Mouse (Mus musculus) midbrain, embryonic 12.5 days (tissue): ENCODE data around the gene Fbxl21. TPM values are rescaled to one million over a fixed set of nuclear protein-coding genes. Genes with fewer than 3 reads are reported as not detected.

Experiments used
- ATAC-seq: fragments of 200-750 bp; cut with Nextera tagmentation; 2 replicates; pipeline ENCODE4 v1.8.0; 2017; ENCODE audit warnings: low read depth, moderate TSS enrichment, moderate library complexity; ENCODE audit not compliant: low FRiP score
- H3K27ac ChIP-seq: fragments of 300-500 bp; sonication (generic); replicated peaks from 2 replicates; pipeline ENCODE4 v1.5.1; 2016; ENCODE audit warnings: mild to moderate bottlenecking
- H3K27me3 ChIP-seq: fragments of 300-500 bp; sonication (generic); 2 replicates; pipeline ENCODE4 v1.6.1; 2016; ENCODE audit warnings: mild to moderate bottlenecking
- H3K36me3 ChIP-seq: fragments of 300-500 bp; sonication (generic); 2 replicates; pipeline ENCODE4 v1.6.1; 2016
- H3K4me1 ChIP-seq: fragments of 300-500 bp; sonication (generic); 2 replicates; pipeline ENCODE4 v1.6.1; 2016
- H3K4me2 ChIP-seq: fragments of 300-500 bp; sonication (generic); replicated peaks from 2 replicates; pipeline ENCODE4 v1.6.1; 2016; ENCODE audit warnings: mild to moderate bottlenecking, moderate library complexity
- H3K4me3 ChIP-seq: fragments of 300-500 bp; sonication (generic); 2 replicates; pipeline ENCODE4 v1.5.1; 2016; ENCODE audit warnings: mild to moderate bottlenecking
- H3K9ac ChIP-seq: fragments of 300-500 bp; sonication (generic); replicated peaks from 2 replicates; pipeline ENCODE4 v1.6.1; 2016; ENCODE audit warnings: mild to moderate bottlenecking, moderate library complexity
- H3K9me3 ChIP-seq: fragments of 300-500 bp; sonication (generic); 2 replicates; pipeline ENCODE4 v1.6.1; 2016; ENCODE audit warnings: mild to moderate bottlenecking
- WGBS: fragments of 180-500 bp; shearing (Covaris S2); methylation state at CpG from one replicate; pipeline ENCODE4 v1.1.7; 2016; 5-methylcytosine and 5-hydroxymethylcytosine counted together
- polyA plus RNA-seq: library from polyadenylated mRNA; unstranded; fragments of >200 nt; fragmentation: Nextera tagmentation; extraction: Ambion mirVana; gene quantifications from 2 replicates; pipeline ENCODE4 v1.2.1, GENCODE M21; 2016

Fbxl21 gene
- 2.4 TPM in 2 replicates for polyA plus RNA-seq

- Histone ChIP-seq H3K36me3 (no peaks in the 10 kb centered on the region), H3K4me3 (peak within 1 kb of the TSS; percentile 66), H3K9ac (peak within 1 kb of the TSS; percentile 67), H3K4me1 (no peaks in the 10 kb centered on the region), H3K4me2 (peak within 1 kb of the TSS; percentile 83), H3K27me3 (no peaks in the 10 kb centered on the region; the same call in 1 of the 2 replicates), H3K27ac (no peak within 1 kb of the TSS), H3K9me3 (no peaks in the 10 kb centered on the region)
- 2% methylated on average over 56 of the region's 56 CpGs for WGBS
- ATAC-seq: peak; percentile 99
Observed at GRCm38 (mm10) chr13:56522081-56522820, at the start of gene Fbxl21. TSS of gene Fbxl21 (plus strand) at chr13:56522472.

- no peak for ATAC-seq
- Histone ChIP-seq H3K9me3 (no peaks in the 10 kb centered on the region), H3K27ac (no peak overlapping the region), H3K4me2 (no peak overlapping the region), H3K4me3 (no peak overlapping the region), H3K27me3 (peaks cover 6% of the 10 kb centered on the region; the same call in 1 of the 2 replicates), H3K4me1 (no peaks in the 10 kb centered on the region), H3K36me3 (no peaks in the 10 kb centered on the region), H3K9ac (no peak overlapping the region)
- WGBS: 93% methylated on average over 9 of the region's 9 CpGs
Observed at GRCm38 (mm10) chr13:56472661-56473060, 49.6 kb upstream of the Fbxl21 start.

- Histone ChIP-seq H3K9ac (no peak overlapping the region), H3K27me3 (peaks cover 6% of the 10 kb centered on the region; the same call in 1 of the 2 replicates), H3K9me3 (no peaks in the 10 kb centered on the region), H3K27ac (no peak overlapping the region), H3K4me2 (no peak overlapping the region), H3K4me1 (no peaks in the 10 kb centered on the region), H3K36me3 (no peaks in the 10 kb centered on the region), H3K4me3 (no peak overlapping the region)
- WGBS: 35% methylated on average over 4 of the region's 4 CpGs
- peak; percentile 34; the same call in 1 of the 2 replicates for ATAC-seq
Observed at GRCm38 (mm10) chr13:56475363-56475762, 46.9 kb upstream of the Fbxl21 start.

- Histone ChIP-seq H3K4me2 (no peak overlapping the region), H3K9me3 (no peaks in the 10 kb centered on the region), H3K4me3 (no peak overlapping the region), H3K36me3 (no peaks in the 10 kb centered on the region), H3K9ac (no peak overlapping the region), H3K27me3 (peaks cover 6% of the 10 kb centered on the region; the same call in 1 of the 2 replicates), H3K27ac (no peak overlapping the region), H3K4me1 (no peaks in the 10 kb centered on the region)
- ATAC-seq: no peak
- 83% methylated on average over 5 of the region's 5 CpGs for WGBS
Observed at GRCm38 (mm10) chr13:56476790-56477189, 45.5 kb upstream of the Fbxl21 start.

- no peaks in the 10 kb centered on the region for H3K9me3 ChIP-seq
- no peak overlapping the region for H3K4me3 ChIP-seq
- no peak overlapping the region for H3K4me2 ChIP-seq
- WGBS: 67% methylated on average over 6 of the region's 6 CpGs
- ATAC-seq: no peak
- H3K27ac ChIP-seq: no peak overlapping the region
- H3K9ac ChIP-seq: no peak overlapping the region
- no peaks in the 10 kb centered on the region for H3K4me1 ChIP-seq
- no peaks in the 10 kb centered on the region for H3K36me3 ChIP-seq
- H3K27me3 ChIP-seq: peaks cover 6% of the 10 kb centered on the region; the same call in 1 of the 2 replicates
Observed at GRCm38 (mm10) chr13:56477271-56477670, 45.0 kb upstream of the Fbxl21 start.

- H3K4me1 ChIP-seq: no peaks in the 10 kb centered on the region
Observed at GRCm38 (mm10) chr13:56478027-56478426, 44.2 kb upstream of the Fbxl21 start.

GRCm38 (mm10) chr13:56482146-56482545 is 40.1 kb upstream of the Fbxl21 start, which contains the start of gene Il9:
TSS of gene Il9 (minus strand) at chr13:56482246.
- H3K27ac ChIP-seq: no peak within 1 kb of the TSS
- no peaks in the 10 kb centered on the region for H3K36me3 ChIP-seq
- H3K27me3 ChIP-seq: no peaks in the 10 kb centered on the region
- H3K4me2 ChIP-seq: no peak within 1 kb of the TSS
- no peak for ATAC-seq
- no peak within 1 kb of the TSS for H3K4me3 ChIP-seq
- no peaks in the 10 kb centered on the region for H3K4me1 ChIP-seq
- no peaks in the 10 kb centered on the region for H3K9me3 ChIP-seq
- 86% methylated on average over 3 of the region's 3 CpGs for WGBS
- H3K9ac ChIP-seq: no peak within 1 kb of the TSS

More at GRCm38 (mm10) chr13:56478027-56478426, 44.2 kb upstream of the Fbxl21 start:
- Histone ChIP-seq H3K27me3 (0 out of 2 replicates have a peak, but pooled peaks cover under 1% of the 10 kb centered on the region), H3K4me2 (no peak overlapping the region), H3K36me3 (no peaks in the 10 kb centered on the region), H3K4me3 (no peak overlapping the region), H3K27ac (no peak overlapping the region), H3K9me3 (no peaks in the 10 kb centered on the region), H3K9ac (no peak overlapping the region)
- no peak for ATAC-seq
- WGBS: 80% methylated on average over 6 of the region's 6 CpGs

- H3K9me3 ChIP-seq: no peaks in the 10 kb centered on the region
- WGBS: 72% methylated on average over 5 of the region's 5 CpGs
- ATAC-seq: no peak
- no peak overlapping the region for H3K9ac ChIP-seq
- no peak overlapping the region for H3K4me3 ChIP-seq
- H3K36me3 ChIP-seq: no peaks in the 10 kb centered on the region
- H3K27ac ChIP-seq: no peak overlapping the region
- H3K27me3 ChIP-seq: no peaks in the 10 kb centered on the region
- no peak overlapping the region for H3K4me2 ChIP-seq
- H3K4me1 ChIP-seq: no peaks in the 10 kb centered on the region
Observed at GRCm38 (mm10) chr13:56488012-56488411, 34.3 kb upstream of the Fbxl21 start.

- H3K36me3 ChIP-seq: no peaks in the 10 kb centered on the region
- no peaks in the 10 kb centered on the region for H3K27me3 ChIP-seq
- ATAC-seq: no peak
- WGBS: 39% methylated on average over 3 of the region's 3 CpGs
- no peak overlapping the region for H3K9ac ChIP-seq
- H3K4me3 ChIP-seq: no peak overlapping the region
- H3K27ac ChIP-seq: no peak overlapping the region
- H3K9me3 ChIP-seq: no peaks in the 10 kb centered on the region
- H3K4me2 ChIP-seq: no peak overlapping the region
- H3K4me1 ChIP-seq: 0 out of 2 replicates have a peak, but pooled peaks cover 3% of the 10 kb centered on the region
Observed at GRCm38 (mm10) chr13:56494440-56494839, 27.8 kb upstream of the Fbxl21 start.

- Histone ChIP-seq H3K9ac (no peak overlapping the region), H3K36me3 (no peaks in the 10 kb centered on the region), H3K4me3 (no peak overlapping the region), H3K27ac (no peak overlapping the region), H3K4me2 (no peak overlapping the region), H3K27me3 (no peaks in the 10 kb centered on the region), H3K4me1 (no peaks in the 10 kb centered on the region), H3K9me3 (no peaks in the 10 kb centered on the region)
- ATAC-seq: no peak
- WGBS: 81% methylated on average over 3 of the region's 3 CpGs
Observed at GRCm38 (mm10) chr13:56500132-56500531, 22.1 kb upstream of the Fbxl21 start.

GRCm38 (mm10) chr13:56500636-56501035 is 21.6 kb upstream of the Fbxl21 start:
- H3K4me2 ChIP-seq: no peak overlapping the region
- no peaks in the 10 kb centered on the region for H3K27me3 ChIP-seq
- no peak overlapping the region for H3K9ac ChIP-seq
- no peak overlapping the region for H3K27ac ChIP-seq
- H3K4me3 ChIP-seq: no peak overlapping the region
- H3K36me3 ChIP-seq: no peaks in the 10 kb centered on the region
- H3K9me3 ChIP-seq: no peaks in the 10 kb centered on the region
- WGBS: 83% methylated on average over 8 of the region's 8 CpGs
- no peak for ATAC-seq
- no peaks in the 10 kb centered on the region for H3K4me1 ChIP-seq

GRCm38 (mm10) chr13:56501866-56502420 is 20.3 kb upstream of the Fbxl21 start:
- no peaks in the 10 kb centered on the region for H3K36me3 ChIP-seq
- whole genome bisulfite sequencing: 71% methylated on average over 6 of the region's 6 CpGs
- H3K4me3 ChIP-seq: no peak overlapping the region

More at GRCm38 (mm10) chr13:56501866-56502420, 20.3 kb upstream of the Fbxl21 start:
- no peaks in the 10 kb centered on the region for H3K4me1 ChIP-seq
- H3K4me2 ChIP-seq: no peak overlapping the region
- no peaks in the 10 kb centered on the region for H3K27me3 ChIP-seq
- no peak overlapping the region for H3K27ac ChIP-seq
- H3K9me3 ChIP-seq: no peaks in the 10 kb centered on the region
- no peak overlapping the region for H3K9ac ChIP-seq
- ATAC-seq: no peak
